Mouse (Mus musculus): ENCODE results near the gene Pax9. TPM values are rescaled to one million over a fixed set of nuclear protein-coding genes. Genes with fewer than 3 reads are reported as not detected.

The Pax9 gene
- polyA plus RNA-seq (2014; fragmentation: Nextera tagmentation; extraction: Ambion mirVana): not detected in 2 replicates

DNA sequence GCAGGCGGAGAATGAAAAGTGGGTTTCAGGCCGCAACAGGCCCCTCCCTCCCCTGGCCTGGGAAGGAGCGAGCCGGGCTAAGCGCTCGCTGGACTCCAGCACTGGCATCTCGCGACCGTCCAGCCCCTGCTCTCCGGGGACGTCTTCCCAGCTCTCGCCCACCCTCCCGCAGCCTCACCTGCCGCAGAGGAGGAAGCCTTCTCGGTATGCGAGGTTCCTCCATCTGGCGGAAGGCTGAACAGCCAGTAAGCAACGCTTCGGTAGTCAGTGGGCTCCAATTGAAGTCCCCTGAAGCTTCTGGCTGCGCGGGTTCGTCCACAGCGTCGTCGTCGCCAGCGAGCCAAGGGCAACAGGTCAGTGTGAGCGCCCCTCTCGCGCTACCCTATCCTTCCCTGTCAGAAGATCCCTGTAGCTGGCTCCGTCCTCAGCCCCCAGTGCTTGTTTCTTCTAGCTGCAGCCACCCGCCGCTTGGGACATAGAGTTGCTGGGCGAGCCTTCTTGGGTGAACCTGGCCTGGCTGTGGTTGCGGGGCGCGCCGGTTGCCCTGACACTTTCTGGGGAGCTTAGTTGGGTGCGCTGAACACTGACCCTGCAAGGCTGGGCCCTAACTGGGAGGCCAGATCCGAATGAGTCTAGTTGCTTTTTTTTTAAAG lies at the start of gene Pax9:
Pax9 (plus strand) TSS at position 341 of the 653 bp plus-strand sequence.
- ATAC-seq (no peak), DNase-seq (ENCODE audit: low spot score) (no peak)
- Histone ChIP-seq H3K4me3 (ENCODE audit: low read depth, low read length) (no peak within 1 kb of the TSS), H3K9ac (ENCODE audit: low read length) (no peak within 1 kb of the TSS), H3K9me3 (replicated peaks; ENCODE audit: control insufficient read depth, low read length) (no peaks in the 10 kb centered on the region), H3K4me2 (ENCODE audit: low read length) (no peak within 1 kb of the TSS), H3K4me1 (ENCODE audit: control insufficient read depth, insufficient read depth, low read length) (no peaks in the 10 kb centered on the region), H3K27ac (ENCODE audit: low read depth, low read length) (no peak within 1 kb of the TSS), H3K36me3 (ENCODE audit: control insufficient read depth, insufficient read depth, low read length) (no peaks in the 10 kb centered on the region), H3K27me3 (replicated peaks; ENCODE audit: control insufficient read depth, insufficient read depth, low read length) (peaks cover 92% of the 10 kb centered on the region)
- 0% methylated on average over 39 of the region's 40 CpGs for WGBS

GRCm38 (mm10) chr12:56669451-56670122 lies 22.0 kb upstream of the Pax9 start:
- no peak overlapping the region for H3K27ac ChIP-seq (ENCODE audit: low read depth, low read length)
- 77% methylated on average over 9 of the region's 9 CpGs for WGBS
- no peaks in the 10 kb centered on the region for H3K27me3 ChIP-seq (replicated peaks; ENCODE audit: control insufficient read depth, insufficient read depth, low read length)
- no peak overlapping the region for H3K4me3 ChIP-seq (ENCODE audit: low read depth, low read length)
- H3K36me3 ChIP-seq (ENCODE audit: control insufficient read depth, insufficient read depth, low read length): no peaks in the 10 kb centered on the region
- no peaks in the 10 kb centered on the region for H3K9me3 ChIP-seq (replicated peaks; ENCODE audit: control insufficient read depth, low read length)
- DNase-seq (ENCODE audit: low spot score) (no peak), ATAC-seq (no peak)
- H3K9ac ChIP-seq (ENCODE audit: low read length): no peak overlapping the region
- H3K4me2 ChIP-seq (ENCODE audit: low read length): no peak overlapping the region
- H3K4me1 ChIP-seq (ENCODE audit: control insufficient read depth, insufficient read depth, low read length): no peaks in the 10 kb centered on the region

- H3K4me2 ChIP-seq (ENCODE audit: low read length): no peak overlapping the region
- no peaks in the 10 kb centered on the region for H3K4me1 ChIP-seq (ENCODE audit: control insufficient read depth, insufficient read depth, low read length)
- H3K27me3 ChIP-seq (replicated peaks; ENCODE audit: control insufficient read depth, insufficient read depth, low read length): no peaks in the 10 kb centered on the region
- DNase-seq (ENCODE audit: low spot score) (no peak), ATAC-seq (no peak)
- H3K27ac ChIP-seq (ENCODE audit: low read depth, low read length): no peak overlapping the region
- H3K9ac ChIP-seq (ENCODE audit: low read length): no peak overlapping the region
- H3K9me3 ChIP-seq (replicated peaks; ENCODE audit: control insufficient read depth, low read length): no peaks in the 10 kb centered on the region
- no peaks in the 10 kb centered on the region for H3K36me3 ChIP-seq (ENCODE audit: control insufficient read depth, insufficient read depth, low read length)
- 95% methylated on average over 9 of the region's 9 CpGs for WGBS
- H3K4me3 ChIP-seq (ENCODE audit: low read depth, low read length): no peak overlapping the region
Observed at GRCm38 (mm10) chr12:56670795-56671194, 20.8 kb upstream of the Pax9 start.

GRCm38 (mm10) chr12:56674726-56675125 lies 16.8 kb upstream of the Pax9 start:
- no peak for ATAC-seq
- no peaks in the 10 kb centered on the region for H3K4me1 ChIP-seq (ENCODE audit: control insufficient read depth, insufficient read depth, low read length)
- DNase-seq (ENCODE audit: low spot score): no peak
- H3K36me3 ChIP-seq (ENCODE audit: control insufficient read depth, insufficient read depth, low read length): no peaks in the 10 kb centered on the region
- no peak overlapping the region for H3K4me3 ChIP-seq (ENCODE audit: low read depth, low read length)
- H3K9me3 ChIP-seq (replicated peaks; ENCODE audit: control insufficient read depth, low read length): no peaks in the 10 kb centered on the region
- no peak overlapping the region for H3K9ac ChIP-seq (ENCODE audit: low read length)
- H3K4me2 ChIP-seq (ENCODE audit: low read length): no peak overlapping the region
- no peak overlapping the region for H3K27ac ChIP-seq (ENCODE audit: low read depth, low read length)
- 32% methylated on average over 3 of the region's 3 CpGs for WGBS
- peaks cover 11% of the 10 kb centered on the region for H3K27me3 ChIP-seq (replicated peaks; ENCODE audit: control insufficient read depth, insufficient read depth, low read length)

- H3K4me2 ChIP-seq (ENCODE audit: low read length): no peak overlapping the region
- H3K36me3 ChIP-seq (ENCODE audit: control insufficient read depth, insufficient read depth, low read length): no peaks in the 10 kb centered on the region
- 76% methylated on average over 7 of the region's 7 CpGs for WGBS
- H3K27ac ChIP-seq (ENCODE audit: low read depth, low read length): no peak overlapping the region
- no peaks in the 10 kb centered on the region for H3K9me3 ChIP-seq (replicated peaks; ENCODE audit: control insufficient read depth, low read length)
- H3K4me1 ChIP-seq (ENCODE audit: control insufficient read depth, insufficient read depth, low read length): peaks cover 4% of the 10 kb centered on the region; the same call in 1 of the 2 replicates
- H3K27me3 ChIP-seq (replicated peaks; ENCODE audit: control insufficient read depth, insufficient read depth, low read length): peaks cover 40% of the 10 kb centered on the region
- H3K4me3 ChIP-seq (ENCODE audit: low read depth, low read length): no peak overlapping the region
- no peak for DNase-seq (ENCODE audit: low spot score)
- H3K9ac ChIP-seq (ENCODE audit: low read length): no peak overlapping the region
- ATAC-seq: no peak
Observed at GRCm38 (mm10) chr12:56677620-56678019, 13.9 kb upstream of the Pax9 start.

DNA sequence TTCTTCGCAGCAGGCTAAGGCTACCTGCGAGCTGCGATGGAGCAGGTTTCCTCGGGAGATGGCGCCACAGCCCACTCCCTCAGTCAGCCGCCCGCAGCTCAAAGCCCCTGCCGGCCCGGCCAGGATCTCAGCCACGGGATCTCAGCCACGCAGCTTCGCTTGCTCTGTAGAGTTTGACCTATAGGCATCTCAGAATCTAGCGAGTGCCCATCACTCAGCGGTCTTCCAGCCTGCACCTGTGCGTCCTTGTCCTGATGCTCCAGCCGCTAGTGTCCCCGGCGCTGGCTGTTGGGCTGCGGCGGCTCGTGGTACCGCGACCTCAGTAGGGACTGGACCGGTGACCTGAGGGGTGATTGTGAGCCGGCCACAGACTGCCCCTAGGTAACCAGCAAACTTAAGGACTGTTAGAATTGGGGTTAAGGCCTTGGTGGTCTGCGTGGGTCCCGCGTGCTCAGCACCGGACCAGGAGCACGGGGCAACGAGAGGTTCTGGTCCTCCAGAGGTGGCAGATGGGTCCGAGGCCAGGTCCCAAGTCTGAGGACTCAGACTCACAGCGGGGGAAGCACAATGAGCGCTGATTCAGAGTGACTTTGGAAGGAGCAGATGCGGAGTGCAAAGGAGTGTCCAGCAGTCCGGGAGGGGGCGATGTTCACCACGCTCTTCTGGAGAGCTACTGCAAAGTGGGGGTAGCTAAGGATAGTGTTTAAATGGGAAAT lies 10.3 kb upstream of the Pax9 start:
- peaks cover 4% of the 10 kb centered on the region; the same call in 1 of the 2 replicates for H3K4me1 ChIP-seq (ENCODE audit: control insufficient read depth, insufficient read depth, low read length)
- H3K4me2 ChIP-seq (ENCODE audit: low read length): peak overlapping the region; percentile 52
- under 1% methylated on average over 38 of the region's 38 CpGs for WGBS
- H3K27me3 ChIP-seq (replicated peaks; ENCODE audit: control insufficient read depth, insufficient read depth, low read length): peaks cover 76% of the 10 kb centered on the region
- ATAC-seq (peak; percentile 77), DNase-seq (ENCODE audit: low spot score) (no peak)
- no peak overlapping the region for H3K27ac ChIP-seq (ENCODE audit: low read depth, low read length)
- peak overlapping the region; percentile 32; the same call in 1 of the 2 replicates for H3K9ac ChIP-seq (ENCODE audit: low read length)
- peak overlapping the region; percentile 21 for H3K4me3 ChIP-seq (ENCODE audit: low read depth, low read length)
- no peaks in the 10 kb centered on the region for H3K9me3 ChIP-seq (replicated peaks; ENCODE audit: control insufficient read depth, low read length)
- no peaks in the 10 kb centered on the region for H3K36me3 ChIP-seq (ENCODE audit: control insufficient read depth, insufficient read depth, low read length)

- Histone ChIP-seq H3K4me1 (ENCODE audit: control insufficient read depth, insufficient read depth, low read length) (no peaks in the 10 kb centered on the region), H3K4me2 (ENCODE audit: low read length) (no peak overlapping the region), H3K27ac (ENCODE audit: low read depth, low read length) (no peak overlapping the region), H3K9me3 (replicated peaks; ENCODE audit: control insufficient read depth, low read length) (no peaks in the 10 kb centered on the region), H3K36me3 (ENCODE audit: control insufficient read depth, insufficient read depth, low read length) (no peaks in the 10 kb centered on the region), H3K4me3 (ENCODE audit: low read depth, low read length) (no peak overlapping the region), H3K27me3 (replicated peaks; ENCODE audit: control insufficient read depth, insufficient read depth, low read length) (peaks cover 93% of the 10 kb centered on the region), H3K9ac (ENCODE audit: low read length) (no peak overlapping the region)
- DNase-seq (ENCODE audit: low spot score) (no peak), ATAC-seq (no peak)
- WGBS: 4% methylated on average over 15 of the region's 15 CpGs
Observed at GRCm38 (mm10) chr12:56687640-56688481, 3.7 kb upstream of the Pax9 start.

GRCm38 (mm10) chr12:56688482-56688840 lies 3.1 kb upstream of the Pax9 start:
- no peak for DNase-seq (ENCODE audit: low spot score)
- H3K9ac ChIP-seq (ENCODE audit: low read length): no peak overlapping the region
- H3K4me2 ChIP-seq (ENCODE audit: low read length): no peak overlapping the region
- no peaks in the 10 kb centered on the region for H3K4me1 ChIP-seq (ENCODE audit: control insufficient read depth, insufficient read depth, low read length)
- no peak overlapping the region for H3K4me3 ChIP-seq (ENCODE audit: low read depth, low read length)
- peaks cover 93% of the 10 kb centered on the region for H3K27me3 ChIP-seq (replicated peaks; ENCODE audit: control insufficient read depth, insufficient read depth, low read length)
- H3K27ac ChIP-seq (ENCODE audit: low read depth, low read length): no peak overlapping the region
- WGBS: 2% methylated on average over 10 of the region's 10 CpGs
- H3K9me3 ChIP-seq (replicated peaks; ENCODE audit: control insufficient read depth, low read length): no peaks in the 10 kb centered on the region
- no peak for ATAC-seq
- no peaks in the 10 kb centered on the region for H3K36me3 ChIP-seq (ENCODE audit: control insufficient read depth, insufficient read depth, low read length)

Data from forebrain, embryonic 14.5 days (tissue).